Mouse (Mus musculus) adrenal gland, postnatal 10 days (tissue): Measurements from ENCODE around the gene Olfr325. TPM values are rescaled to one million over a fixed set of nuclear protein-coding genes. Genes with fewer than 3 reads are reported as not detected.
"Not testable (repeated sequence)": the region's sequence is repeated elsewhere in the genome, so short reads cannot be mapped to it uniquely, and the experiment has no call there.

Source experiments
- DNase-seq: peaks from one replicate; pipeline ENCODE4 v3.0.0; 2021; ENCODE audit warnings: mixed read lengths
- long read RNA-seq, 2 experiments: library from polyadenylated mRNA; stranded (forward); transcript quantifications; one replicate each; pipeline ENCODE4 v2.0.0; 2021
- total RNA-seq, 2 experiments: library from RNA; stranded (reverse); gene quantifications; 2 replicates each; pipeline ENCODE4 v1.2.3; 2021

The Olfr325 gene
- total RNA-seq: not detected
- long read RNA-seq, experiment 1: 0 reads
- long read RNA-seq, experiment 2: 0 reads

DNA sequence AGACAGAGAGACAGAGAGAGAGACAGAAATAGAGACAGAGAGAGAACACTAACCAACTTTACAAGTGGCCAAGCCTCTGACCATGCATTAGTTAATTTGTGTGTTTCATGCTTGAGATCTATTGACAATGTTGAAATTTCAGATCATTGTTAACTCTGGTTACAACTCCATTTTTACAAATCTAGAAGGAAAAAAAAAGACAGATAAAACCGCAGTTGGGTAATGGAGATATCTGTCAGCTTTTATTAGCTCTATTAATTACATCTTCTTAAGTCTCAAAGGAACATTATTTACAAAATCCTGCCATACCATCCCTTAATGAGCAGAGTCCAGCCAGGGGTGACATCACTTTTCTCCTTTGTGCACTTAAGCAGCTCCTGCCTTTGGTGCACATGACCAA lies at the start of gene Olfr325:
Olfr325 (plus strand) TSS at position 301 of the 400 bp plus-strand sequence.
- DNase-seq: no peak

GRCm38 (mm10) chr11:58534736-58535135 lies 42.8 kb upstream of the Olfr325 start, which contains the start of gene Olfr330:
Gene Olfr330 (minus strand): TSS chr11:58534836.
- not testable (repeated sequence) for DNase-seq

DNA sequence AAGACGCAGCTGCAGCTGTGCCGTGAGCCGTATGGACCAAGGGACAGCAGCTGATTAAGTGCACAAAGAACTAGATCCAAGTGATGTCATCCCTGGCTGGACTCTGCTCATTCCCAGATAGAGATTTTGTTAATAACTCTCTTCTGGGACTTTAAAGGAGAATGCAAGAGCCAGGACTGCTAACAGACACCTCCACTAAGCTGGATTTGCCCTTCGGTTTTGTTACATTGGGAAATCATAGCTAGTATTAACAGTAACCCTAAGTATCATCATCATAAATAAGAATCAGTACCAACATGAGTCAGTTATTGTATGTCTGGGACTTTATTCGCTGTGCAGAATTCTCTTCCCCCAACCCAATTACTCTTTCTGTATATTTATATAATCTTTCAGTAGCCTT lies 31.2 kb upstream of the Olfr325 start, which contains the start of gene Olfr329-ps:
Olfr329-ps (minus strand) TSS at position 101 of the 400 bp plus-strand sequence.
- no peak for DNase-seq

DNA sequence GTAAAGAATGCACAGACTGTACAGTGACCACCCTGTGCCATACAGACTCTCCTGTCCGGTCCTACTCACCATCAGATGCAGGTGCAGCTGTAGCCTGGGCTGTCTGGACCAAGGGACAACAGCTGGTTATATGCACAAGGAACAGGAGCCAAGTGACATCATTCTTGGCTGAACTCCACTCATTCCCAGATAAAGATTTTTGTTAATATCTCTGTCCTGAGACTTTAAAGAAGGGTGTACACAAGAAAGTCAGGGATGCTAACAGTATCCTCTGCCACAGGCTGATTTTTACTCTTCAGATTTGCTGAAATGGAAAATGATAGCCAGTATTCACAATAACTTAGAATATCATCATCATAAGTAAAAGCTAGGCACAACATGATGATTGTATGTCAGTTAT lies 22.0 kb upstream of the Olfr325 start, which contains the start of gene Olfr328:
Olfr328 (minus strand) TSS at position 101 of the 400 bp plus-strand sequence.
- DNase-seq: peak; percentile 4

GRCm38 (mm10) chr11:58570405-58570804 lies 7.1 kb upstream of the Olfr325 start, which contains the start of gene Olfr224:
Gene Olfr224 (minus strand): TSS chr11:58570553.
- peak; percentile 4 for DNase-seq

DNA sequence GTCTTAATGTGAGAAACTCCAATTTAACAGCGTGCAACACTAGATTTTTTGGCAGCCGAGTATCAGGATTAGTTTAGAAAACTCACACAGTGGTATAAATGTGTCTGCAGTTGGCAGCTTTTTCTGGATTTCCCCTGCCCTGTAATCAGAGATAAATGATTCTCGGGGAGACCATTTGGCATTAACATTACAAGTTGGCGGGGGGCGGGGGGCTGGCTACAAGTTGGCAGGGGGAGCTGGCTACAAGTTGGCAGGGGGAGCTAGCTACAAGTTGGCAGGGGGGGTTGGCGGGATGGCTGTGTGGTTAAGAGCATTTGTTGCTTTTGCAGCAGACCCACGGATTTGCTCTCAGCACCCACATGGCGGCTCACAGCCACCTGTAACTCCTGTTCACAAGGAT lies 1.1 kb downstream of the Olfr325 start:
- DNase-seq: no peak

- DNase-seq: peak; percentile 70
These were observed 10.4 kb downstream of the Olfr325 start for GRCm38 (mm10) chr11:58587898-58588348.

GRCm38 (mm10) chr11:58588620-58589250 lies 11.2 kb downstream of the Olfr325 start:
- no peak for DNase-seq

DNA sequence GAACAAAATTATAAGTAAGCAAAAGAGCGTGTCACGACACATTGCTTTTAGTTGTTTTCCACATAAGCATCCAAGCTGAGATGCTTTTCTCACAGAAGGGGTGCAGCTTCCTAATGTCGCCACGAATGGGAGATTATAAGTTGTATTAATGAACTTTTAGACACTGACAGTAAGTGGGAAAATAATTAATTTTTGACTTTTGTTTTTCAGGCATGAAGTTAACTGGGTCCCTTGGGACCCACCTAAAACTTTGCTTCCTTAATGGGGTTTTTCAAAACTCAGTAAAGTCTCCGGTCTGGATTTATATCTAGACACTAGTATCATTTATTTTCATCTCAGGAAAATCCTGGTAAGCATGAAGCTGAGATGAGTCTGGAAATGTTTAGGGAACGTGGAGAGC lies 17.3 kb downstream of the Olfr325 start, which contains the start of gene Olfr324:
Olfr324 (plus strand) TSS at position 301 of the 400 bp plus-strand sequence.
- DNase-seq: no peak

GRCm38 (mm10) chr11:58597837-58598236 lies 20.3 kb downstream of the Olfr325 start:
- no peak for DNase-seq

- no peak for DNase-seq
These were observed 24.5 kb downstream of the Olfr325 start for GRCm38 (mm10) chr11:58602062-58602461.

GRCm38 (mm10) chr11:58602800-58603560 lies 25.4 kb downstream of the Olfr325 start:
- DNase-seq: no peak

DNA sequence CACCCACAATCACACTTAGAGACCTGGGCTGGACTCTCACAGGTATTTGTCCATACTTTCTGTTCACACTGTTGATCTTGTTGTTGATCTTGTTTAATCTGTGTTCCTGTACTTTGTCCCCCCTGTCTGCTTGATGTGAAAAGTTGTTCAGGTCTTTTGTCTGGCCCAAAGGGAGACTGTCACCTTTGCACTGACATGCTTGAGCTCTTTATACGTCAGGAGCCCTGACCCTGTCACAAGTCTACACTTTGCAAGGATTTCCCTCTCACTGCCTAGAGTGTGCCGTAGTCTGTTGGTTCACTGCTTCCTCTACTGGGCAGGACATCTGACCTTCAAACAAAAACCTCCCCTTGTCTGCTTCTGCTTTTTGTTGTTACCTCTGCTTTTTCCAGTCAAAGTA lies 27.2 kb downstream of the Olfr325 start:
- no peak for DNase-seq

- no peak for DNase-seq
These were observed 27.7 kb downstream of the Olfr325 start for GRCm38 (mm10) chr11:58605228-58605627.

DNA sequence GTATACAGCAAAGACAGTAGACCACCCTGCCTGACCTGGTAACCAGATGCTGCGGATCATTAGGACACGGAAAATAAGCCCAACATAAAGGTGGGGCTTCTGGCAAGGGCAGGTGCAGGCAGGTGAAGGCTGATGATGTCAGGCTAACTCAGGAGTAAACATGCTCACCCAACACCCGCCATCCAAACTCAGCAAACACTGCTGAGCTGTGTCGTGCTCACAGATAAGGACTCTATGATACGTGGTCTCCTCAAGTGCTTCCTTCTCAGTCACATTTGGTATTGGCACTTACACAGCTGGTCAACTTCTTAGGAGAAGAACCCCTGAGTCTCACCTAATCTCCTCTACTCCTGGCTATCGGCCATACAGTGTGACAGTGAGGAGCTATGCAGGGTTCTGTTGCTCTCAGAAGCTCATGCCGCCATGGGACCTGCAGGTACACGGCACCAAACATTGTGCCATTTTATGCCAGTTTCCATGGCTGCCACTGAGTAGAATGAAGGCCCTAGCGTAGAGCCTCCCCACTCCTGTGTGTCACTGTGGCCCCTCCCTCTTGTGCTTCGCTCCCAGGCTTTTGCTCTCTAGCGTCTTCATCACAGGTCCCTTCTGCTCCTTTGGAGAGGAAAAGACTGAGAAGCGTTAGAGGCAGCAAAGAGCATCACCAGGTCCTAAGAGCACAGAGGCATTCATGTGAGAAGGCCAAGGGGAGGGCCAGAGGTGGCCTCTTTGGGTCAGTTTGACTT lies 28.8 kb downstream of the Olfr325 start:
- DNase-seq: no peak

DNA sequence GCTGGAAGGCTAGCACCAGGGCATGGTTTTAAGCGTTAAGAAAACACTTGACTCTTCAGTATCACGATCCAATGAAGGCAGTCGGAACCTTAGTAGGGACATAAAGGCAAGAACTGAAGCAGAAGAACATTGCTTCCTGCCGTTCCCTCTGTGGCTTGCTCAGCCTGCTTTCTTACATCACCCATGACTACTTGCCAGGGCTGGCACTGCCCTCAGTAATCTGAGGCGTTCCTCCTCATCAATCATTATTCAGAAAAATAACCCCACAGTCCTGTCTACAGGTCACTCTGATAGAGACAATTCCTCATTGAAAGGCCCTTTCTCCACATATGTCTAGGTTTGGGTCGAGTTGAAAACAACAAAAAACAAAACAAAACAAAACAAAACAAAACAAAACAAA lies 29.5 kb downstream of the Olfr325 start:
- no peak for DNase-seq

- DNase-seq: no peak
These were observed 35.8 kb downstream of the Olfr325 start for GRCm38 (mm10) chr11:58613359-58613758.

DNA sequence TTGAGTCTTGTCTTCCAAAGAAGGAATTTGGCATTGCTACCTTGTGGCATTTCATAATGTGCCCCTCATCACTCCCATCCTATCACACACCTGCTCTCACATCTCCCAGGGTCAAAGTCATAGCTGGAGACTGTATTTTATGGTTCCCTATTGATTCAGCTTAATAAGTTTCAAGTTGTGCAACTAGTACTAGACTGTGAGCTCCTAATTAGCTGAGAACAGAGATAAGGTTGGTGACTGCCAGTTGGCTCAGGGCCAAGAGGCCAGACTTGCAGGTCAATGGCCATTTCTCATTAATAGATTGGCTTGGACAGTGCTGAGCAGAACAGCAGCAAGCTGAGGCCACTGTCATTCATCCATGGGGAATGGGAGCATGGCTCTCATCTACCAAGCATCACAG lies 37.0 kb downstream of the Olfr325 start:
- DNase-seq: no peak

GRCm38 (mm10) chr11:58615975-58616374 lies 38.4 kb downstream of the Olfr325 start, which contains the start of gene 2210407C18Rik:
Gene 2210407C18Rik (minus strand): TSS chr11:58616075.
- DNase-seq: no peak

- DNase-seq: no peak
These were observed 40.8 kb downstream of the Olfr325 start for GRCm38 (mm10) chr11:58618369-58618768.

DNA sequence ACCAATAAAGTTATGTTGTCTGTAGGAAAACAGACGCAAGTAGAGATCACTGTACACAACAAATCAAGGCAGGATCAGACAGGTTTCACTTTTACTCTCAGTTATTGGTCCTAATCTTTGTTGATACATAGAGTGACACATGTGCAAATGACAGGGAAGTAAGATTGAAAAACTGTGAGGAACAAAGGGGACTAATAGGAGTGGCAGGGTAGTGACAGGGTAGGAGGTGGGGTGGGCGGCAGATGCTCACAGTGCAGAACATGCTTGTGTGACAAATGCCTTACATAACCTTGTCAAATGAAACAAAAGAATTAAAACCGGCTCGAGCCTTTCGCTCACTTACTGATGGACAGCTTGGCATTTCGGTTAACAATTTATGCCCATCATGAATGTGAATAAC lies 41.3 kb downstream of the Olfr325 start:
- no peak for DNase-seq

- no peak for DNase-seq
These were observed 48.6 kb downstream of the Olfr325 start for GRCm38 (mm10) chr11:58626146-58626545.
